Mouse (Mus musculus): ENCODE results near the gene Gnai2. TPM values are rescaled to one million over a fixed set of nuclear protein-coding genes. Genes with fewer than 3 reads are reported as not detected.

The Gnai2 gene
- polyA plus RNA-seq, 1 experiment from 2014 or later = 369 TPM

- no peaks in the 10 kb centered on the region for H3K9me3 ChIP-seq (replicated peaks; ENCODE audit: control insufficient read depth, low read length)
- H3K9ac ChIP-seq (replicated peaks; ENCODE audit: low read length) = peak overlapping the region; percentile 61
- peak overlapping the region; percentile 56 for H3K4me2 ChIP-seq (ENCODE audit: low read depth, low read length)
- no peaks in the 10 kb centered on the region for H3K27me3 ChIP-seq (ENCODE audit: control insufficient read depth, insufficient read depth, low read length)
- no peak overlapping the region for H3K27ac ChIP-seq (replicated peaks; ENCODE audit: low read depth, low read length)
- H3K36me3 ChIP-seq (replicated peaks; ENCODE audit: control insufficient read depth, insufficient read depth, low read depth, low read length) = no peaks in the 10 kb centered on the region
- H3K4me1 ChIP-seq (ENCODE audit: control insufficient read depth, insufficient read depth, low read length) = no peaks in the 10 kb centered on the region
- ATAC-seq (replicated peaks; ENCODE audit: insufficient number of reproducible peaks, low FRiP score, low TSS enrichment, low read depth) (peak; percentile 48; the same call in 1 of the 2 replicates), DNase-seq (ENCODE audit: low spot score) (peak; percentile 95)
- peak overlapping the region; percentile 25 for H3K4me3 ChIP-seq (ENCODE audit: low read depth, low read length)
- WGBS = 4% methylated on average over 35 of the region's 35 CpGs
Observed at GRCm38 (mm10) chr9:107644495-107645152, 9.5 kb upstream of the Gnai2 start.

GRCm38 (mm10) chr9:107643544-107644214 is 8.5 kb upstream of the Gnai2 start:
- no peak overlapping the region for H3K4me3 ChIP-seq (ENCODE audit: low read depth, low read length)
- H3K4me1 ChIP-seq (ENCODE audit: control insufficient read depth, insufficient read depth, low read length) = no peaks in the 10 kb centered on the region
- H3K36me3 ChIP-seq (replicated peaks; ENCODE audit: control insufficient read depth, insufficient read depth, low read depth, low read length) = no peaks in the 10 kb centered on the region
- no peak overlapping the region for H3K9ac ChIP-seq (replicated peaks; ENCODE audit: low read length)
- ATAC-seq (replicated peaks; ENCODE audit: insufficient number of reproducible peaks, low FRiP score, low TSS enrichment, low read depth) = no peak
- H3K4me2 ChIP-seq (ENCODE audit: low read depth, low read length) = no peak overlapping the region
- no peaks in the 10 kb centered on the region for H3K27me3 ChIP-seq (ENCODE audit: control insufficient read depth, insufficient read depth, low read length)
- no peak overlapping the region for H3K27ac ChIP-seq (replicated peaks; ENCODE audit: low read depth, low read length)
- DNase-seq (ENCODE audit: low spot score) = no peak
- H3K9me3 ChIP-seq (replicated peaks; ENCODE audit: control insufficient read depth, low read length) = no peaks in the 10 kb centered on the region
- 91% methylated on average over 13 of the region's 13 CpGs for WGBS

- 42% methylated on average over 8 of the region's 8 CpGs for WGBS
- no peak for ATAC-seq (replicated peaks; ENCODE audit: insufficient number of reproducible peaks, low FRiP score, low TSS enrichment, low read depth)
- no peak overlapping the region for H3K9ac ChIP-seq (replicated peaks; ENCODE audit: low read length)
- no peaks in the 10 kb centered on the region for H3K36me3 ChIP-seq (replicated peaks; ENCODE audit: control insufficient read depth, insufficient read depth, low read depth, low read length)
- H3K27ac ChIP-seq (replicated peaks; ENCODE audit: low read depth, low read length) = no peak overlapping the region
- no peaks in the 10 kb centered on the region for H3K27me3 ChIP-seq (ENCODE audit: control insufficient read depth, insufficient read depth, low read length)
- no peak for DNase-seq (ENCODE audit: low spot score)
- peaks cover 4% of the 10 kb centered on the region; the same call in 1 of the 2 replicates for H3K4me1 ChIP-seq (ENCODE audit: control insufficient read depth, insufficient read depth, low read length)
- no peak overlapping the region for H3K4me3 ChIP-seq (ENCODE audit: low read depth, low read length)
- no peaks in the 10 kb centered on the region for H3K9me3 ChIP-seq (replicated peaks; ENCODE audit: control insufficient read depth, low read length)
- no peak overlapping the region for H3K4me2 ChIP-seq (ENCODE audit: low read depth, low read length)
Observed at GRCm38 (mm10) chr9:107641666-107642065, 6.5 kb upstream of the Gnai2 start.

GRCm38 (mm10) chr9:107640257-107640772 is 5.1 kb upstream of the Gnai2 start:
- 33% methylated on average over 8 of the region's 8 CpGs for WGBS
- Histone ChIP-seq H3K4me3 (ENCODE audit: low read depth, low read length) (no peak overlapping the region), H3K4me2 (ENCODE audit: low read depth, low read length) (no peak overlapping the region), H3K4me1 (ENCODE audit: control insufficient read depth, insufficient read depth, low read length) (peaks cover 5% of the 10 kb centered on the region), H3K9ac (replicated peaks; ENCODE audit: low read length) (0 out of 2 replicates have a peak overlapping the region, but pooled peaks have one; percentile 6), H3K36me3 (replicated peaks; ENCODE audit: control insufficient read depth, insufficient read depth, low read depth, low read length) (no peaks in the 10 kb centered on the region), H3K27me3 (ENCODE audit: control insufficient read depth, insufficient read depth, low read length) (no peaks in the 10 kb centered on the region), H3K27ac (replicated peaks; ENCODE audit: low read depth, low read length) (no peak overlapping the region), H3K9me3 (replicated peaks; ENCODE audit: control insufficient read depth, low read length) (no peaks in the 10 kb centered on the region)
- ATAC-seq (replicated peaks; ENCODE audit: insufficient number of reproducible peaks, low FRiP score, low TSS enrichment, low read depth) (no peak), DNase-seq (ENCODE audit: low spot score) (no peak)

- Histone ChIP-seq H3K4me3 (ENCODE audit: low read depth, low read length) (no peak overlapping the region), H3K4me1 (ENCODE audit: control insufficient read depth, insufficient read depth, low read length) (peaks cover 13% of the 10 kb centered on the region), H3K27me3 (ENCODE audit: control insufficient read depth, insufficient read depth, low read length) (no peaks in the 10 kb centered on the region), H3K9me3 (replicated peaks; ENCODE audit: control insufficient read depth, low read length) (no peaks in the 10 kb centered on the region), H3K9ac (replicated peaks; ENCODE audit: low read length) (peak overlapping the region; percentile 36), H3K27ac (replicated peaks; ENCODE audit: low read depth, low read length) (no peak overlapping the region), H3K4me2 (ENCODE audit: low read depth, low read length) (peak overlapping the region; percentile 8), H3K36me3 (replicated peaks; ENCODE audit: control insufficient read depth, insufficient read depth, low read depth, low read length) (no peaks in the 10 kb centered on the region)
- DNase-seq (ENCODE audit: low spot score) = peak; percentile 68
- 33% methylated on average over 7 of the region's 7 CpGs for WGBS
- ATAC-seq (replicated peaks; ENCODE audit: insufficient number of reproducible peaks, low FRiP score, low TSS enrichment, low read depth) = peak; percentile 19
Observed at GRCm38 (mm10) chr9:107637070-107637469, 1.9 kb upstream of the Gnai2 start.

GRCm38 (mm10) chr9:107634406-107635278 is 525 bp downstream of the Gnai2 start:
- no peaks in the 10 kb centered on the region for H3K27me3 ChIP-seq (ENCODE audit: control insufficient read depth, insufficient read depth, low read length)
- 0 out of 2 replicates have a peak, but pooled peaks have one; percentile 4 for ATAC-seq (replicated peaks; ENCODE audit: insufficient number of reproducible peaks, low FRiP score, low TSS enrichment, low read depth)
- WGBS = 1% methylated on average over 34 of the region's 35 CpGs
- H3K4me1 ChIP-seq (ENCODE audit: control insufficient read depth, insufficient read depth, low read length) = peaks cover 26% of the 10 kb centered on the region
- H3K27ac ChIP-seq (replicated peaks; ENCODE audit: low read depth, low read length) = peak overlapping the region; percentile 87
- H3K9me3 ChIP-seq (replicated peaks; ENCODE audit: control insufficient read depth, low read length) = no peaks in the 10 kb centered on the region
- peak overlapping the region; percentile 97 for H3K4me2 ChIP-seq (ENCODE audit: low read depth, low read length)
- no peak for DNase-seq (ENCODE audit: low spot score)
- H3K4me3 ChIP-seq (ENCODE audit: low read depth, low read length) = peak overlapping the region; percentile 89
- peak overlapping the region; percentile 90 for H3K9ac ChIP-seq (replicated peaks; ENCODE audit: low read length)
- H3K36me3 ChIP-seq (replicated peaks; ENCODE audit: control insufficient read depth, insufficient read depth, low read depth, low read length) = no peaks in the 10 kb centered on the region

GRCm38 (mm10) chr9:107633661-107634405 is 1.3 kb downstream of the Gnai2 start:
- Histone ChIP-seq H3K27me3 (ENCODE audit: control insufficient read depth, insufficient read depth, low read length) (no peaks in the 10 kb centered on the region), H3K4me1 (ENCODE audit: control insufficient read depth, insufficient read depth, low read length) (peaks cover 31% of the 10 kb centered on the region), H3K27ac (replicated peaks; ENCODE audit: low read depth, low read length) (peak overlapping the region; percentile 87), H3K9ac (replicated peaks; ENCODE audit: low read length) (peak overlapping the region; percentile 90), H3K9me3 (replicated peaks; ENCODE audit: control insufficient read depth, low read length) (no peaks in the 10 kb centered on the region), H3K4me2 (ENCODE audit: low read depth, low read length) (peak overlapping the region; percentile 97), H3K36me3 (replicated peaks; ENCODE audit: control insufficient read depth, insufficient read depth, low read depth, low read length) (no peaks in the 10 kb centered on the region), H3K4me3 (ENCODE audit: low read depth, low read length) (peak overlapping the region; percentile 89)
- no peak for ATAC-seq (replicated peaks; ENCODE audit: insufficient number of reproducible peaks, low FRiP score, low TSS enrichment, low read depth)
- WGBS = 1% methylated on average over 15 of the region's 15 CpGs
- DNase-seq (ENCODE audit: low spot score) = no peak
